Mouse (Mus musculus): ENCODE data around the gene Snai1. TPM values are rescaled to one million over a fixed set of nuclear protein-coding genes. Genes with fewer than 3 reads are reported as not detected.

Snai1 gene
- total RNA-seq, 2 experiments from 2014 or later, result 0.40 TPM

GRCm38 (mm10) chr2:167577186-167577785 is 39.3 kb downstream of the Snai1 start:
- ATAC-seq (ENCODE audit: poor library complexity, severe bottlenecking), result no peak

GRCm38 (mm10) chr2:167578521-167578920 is 40.5 kb downstream of the Snai1 start:
- ATAC-seq (ENCODE audit: poor library complexity, severe bottlenecking), result peak; percentile 85

GRCm38 (mm10) chr2:167583161-167583952 is 45.4 kb downstream of the Snai1 start:
- ATAC-seq (ENCODE audit: poor library complexity, severe bottlenecking), result no peak

GRCm38 (mm10) chr2:167585273-167585672 is 47.3 kb downstream of the Snai1 start:
- ATAC-seq (ENCODE audit: poor library complexity, severe bottlenecking), result no peak

- no peak for ATAC-seq (ENCODE audit: poor library complexity, severe bottlenecking)
These were observed 48.0 kb downstream of the Snai1 start for GRCm38 (mm10) chr2:167586041-167586440.

GRCm38 (mm10) chr2:167586976-167587375 is 49.0 kb downstream of the Snai1 start:
- no peak for ATAC-seq (ENCODE audit: poor library complexity, severe bottlenecking)

- ATAC-seq (ENCODE audit: poor library complexity, severe bottlenecking), result peak; percentile 68
These were observed 51.0 kb downstream of the Snai1 start for GRCm38 (mm10) chr2:167588774-167589577.

Other genes starting within 250 kb of the Snai1 start
- gene B4galt5, start 189.0 kb upstream of the Snai1 start, total RNA-seq (2015), result 62.5 and 80.6 TPM in 2 replicates
- 52.4 and 67.3 TPM in 2 replicates for gene B4galt5, start 189.0 kb upstream of the Snai1 start, total RNA-seq (2017)
- 19.1 and 27.9 TPM in 2 replicates for gene Slc9a8, start 116.5 kb upstream of the Snai1 start, total RNA-seq (2015)
- 17.2 and 24.7 TPM in 2 replicates for gene Slc9a8, start 116.5 kb upstream of the Snai1 start, total RNA-seq (2017)
- 59.7 and 61.7 TPM in 2 replicates for gene Rnf114, start 45.5 kb upstream of the Snai1 start, total RNA-seq (2015)
- gene Rnf114, start 45.5 kb upstream of the Snai1 start, total RNA-seq (2017), result 36.3 and 37.8 TPM in 2 replicates
- gene Spata2, start 45.3 kb upstream of the Snai1 start, total RNA-seq (2015), result 9.0 and 11.3 TPM in 2 replicates
- gene Spata2, start 45.3 kb upstream of the Snai1 start, total RNA-seq (2017), result 6.3 and 10.3 TPM in 2 replicates
- gene Ube2v1, start 93.9 kb downstream of the Snai1 start, total RNA-seq (2015), result 68.8 and 86.3 TPM in 2 replicates
- gene Ube2v1, start 93.9 kb downstream of the Snai1 start, total RNA-seq (2017), result 45.1 and 51.9 TPM in 2 replicates
- gene Gm20431, start 123.3 kb downstream of the Snai1 start, total RNA-seq (2015), result 6.1 and 22.8 TPM in 2 replicates
- not detected in 2 replicates for gene Gm20431, start 123.3 kb downstream of the Snai1 start, total RNA-seq (2017)
- 79.3 and 125 TPM in 2 replicates for gene Cebpb, start 150.7 kb downstream of the Snai1 start, total RNA-seq (2015)
- 55.5 and 59.5 TPM in 2 replicates for gene Cebpb, start 150.7 kb downstream of the Snai1 start, total RNA-seq (2017)
- 25.1 and 35.7 TPM in 2 replicates for gene Tmem189, start 151.6 kb downstream of the Snai1 start, total RNA-seq (2015)
- gene Tmem189, start 151.6 kb downstream of the Snai1 start, total RNA-seq (2017), result 40.6 and 43.1 TPM in 2 replicates

All from megakaryocyte, adult 5-6 weeks (primary cell).